Mouse (Mus musculus): ENCODE measurements around the gene Vgll4. TPM values are rescaled to one million over a fixed set of nuclear protein-coding genes. Genes with fewer than 3 reads are reported as not detected.

Vgll4 gene
- polyA plus RNA-seq, 1 experiment from 2014 or later, result 74.3 TPM

DNA sequence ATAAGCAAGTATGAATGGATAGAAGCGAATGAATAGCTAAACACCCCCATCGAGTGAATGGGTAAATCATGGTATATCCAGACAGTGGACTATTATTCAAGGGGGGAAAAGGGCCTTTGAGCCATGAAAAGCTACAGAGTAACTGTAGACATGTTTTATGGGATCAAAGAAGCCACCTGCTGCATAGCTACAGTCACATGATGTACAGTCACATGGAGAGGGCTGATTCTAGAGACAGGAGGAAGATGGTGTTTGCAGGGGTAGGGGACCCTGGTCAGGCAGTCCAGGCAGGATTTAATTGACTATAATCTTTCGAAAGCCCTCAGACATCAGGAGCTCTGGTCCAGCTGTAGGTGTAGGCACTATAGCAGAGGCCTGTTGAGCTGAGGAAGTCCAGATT, 133.4 kb downstream of the Vgll4 start:
- 78% methylated on average over 3 of the region's 3 CpGs for WGBS
- Histone ChIP-seq H3K4me1 (replicated peaks) (peaks cover 82% of the 10 kb centered on the region), H3K9ac (no peak overlapping the region), H3K36me3 (no peaks in the 10 kb centered on the region), H3K27ac (ENCODE audit: poor library complexity, severe bottlenecking) (0 out of 2 replicates have a peak overlapping the region, but pooled peaks have one; percentile 67), H3K4me2 (no peak overlapping the region), H3K27me3 (replicated peaks) (no peaks in the 10 kb centered on the region), H3K9me3 (replicated peaks) (0 out of 2 replicates have a peak, but pooled peaks cover 2% of the 10 kb centered on the region), H3K4me3 (no peak overlapping the region)
- no peak for ATAC-seq (ENCODE audit: insufficient number of reproducible peaks, low FRiP score)

DNA sequence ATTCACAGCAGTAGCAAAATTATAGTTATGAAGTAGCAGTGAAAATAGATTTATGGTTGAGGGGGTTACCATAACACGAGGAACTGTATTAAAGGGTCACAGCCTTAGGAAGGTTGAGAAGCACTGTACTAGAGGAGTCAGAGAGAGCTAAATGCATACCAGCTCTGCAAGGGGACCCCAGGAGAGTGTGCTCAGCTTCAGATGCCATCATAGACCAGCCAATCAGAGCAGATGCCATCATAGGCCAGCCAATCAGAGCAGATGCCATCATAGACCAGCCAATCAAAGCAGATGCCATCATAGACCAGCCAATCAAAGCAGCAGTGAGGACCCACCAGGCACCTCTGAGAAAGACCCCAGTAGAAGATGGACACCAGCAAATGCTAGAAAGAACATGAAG, 134.0 kb downstream of the Vgll4 start:
- Histone ChIP-seq H3K27ac (ENCODE audit: poor library complexity, severe bottlenecking) (no peak overlapping the region), H3K4me3 (no peak overlapping the region), H3K9ac (no peak overlapping the region), H3K36me3 (no peaks in the 10 kb centered on the region), H3K27me3 (replicated peaks) (no peaks in the 10 kb centered on the region), H3K9me3 (replicated peaks) (0 out of 2 replicates have a peak, but pooled peaks cover 2% of the 10 kb centered on the region), H3K4me1 (replicated peaks) (peaks cover 76% of the 10 kb centered on the region), H3K4me2 (no peak overlapping the region)
- WGBS, result 84% methylated on average over 1 of the region's 1 CpGs
- ATAC-seq (ENCODE audit: insufficient number of reproducible peaks, low FRiP score), result no peak

DNA sequence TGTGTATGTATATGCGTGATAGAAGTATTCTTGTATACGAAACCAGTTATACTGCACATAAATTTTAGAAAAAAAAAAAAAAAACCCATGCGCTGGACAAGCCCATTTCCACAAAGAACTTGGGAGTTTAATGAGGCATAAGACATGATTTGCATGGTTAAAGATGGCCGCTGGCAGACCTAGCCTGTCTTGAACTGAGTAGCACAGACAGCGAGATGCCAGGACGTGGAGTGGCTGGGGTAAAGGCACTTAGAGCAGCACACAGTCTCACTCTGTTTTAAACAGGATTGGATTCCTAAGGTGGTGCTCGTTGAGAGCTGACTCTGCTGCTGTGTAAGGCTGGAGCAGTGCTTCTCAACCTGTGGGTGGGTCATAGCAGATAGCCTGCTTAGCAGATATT, 134.4 kb downstream of the Vgll4 start:
- no peak for ATAC-seq (ENCODE audit: insufficient number of reproducible peaks, low FRiP score)
- no peak overlapping the region for H3K9ac ChIP-seq
- H3K27me3 ChIP-seq (replicated peaks), result no peaks in the 10 kb centered on the region
- WGBS, result 83% methylated on average over 7 of the region's 7 CpGs
- H3K4me1 ChIP-seq (replicated peaks), result peaks cover 72% of the 10 kb centered on the region
- no peak overlapping the region for H3K27ac ChIP-seq (ENCODE audit: poor library complexity, severe bottlenecking)
- H3K4me2 ChIP-seq, result no peak overlapping the region
- no peak overlapping the region for H3K4me3 ChIP-seq
- H3K36me3 ChIP-seq, result no peaks in the 10 kb centered on the region
- H3K9me3 ChIP-seq (replicated peaks), result 0 out of 2 replicates have a peak, but pooled peaks cover 2% of the 10 kb centered on the region

DNA sequence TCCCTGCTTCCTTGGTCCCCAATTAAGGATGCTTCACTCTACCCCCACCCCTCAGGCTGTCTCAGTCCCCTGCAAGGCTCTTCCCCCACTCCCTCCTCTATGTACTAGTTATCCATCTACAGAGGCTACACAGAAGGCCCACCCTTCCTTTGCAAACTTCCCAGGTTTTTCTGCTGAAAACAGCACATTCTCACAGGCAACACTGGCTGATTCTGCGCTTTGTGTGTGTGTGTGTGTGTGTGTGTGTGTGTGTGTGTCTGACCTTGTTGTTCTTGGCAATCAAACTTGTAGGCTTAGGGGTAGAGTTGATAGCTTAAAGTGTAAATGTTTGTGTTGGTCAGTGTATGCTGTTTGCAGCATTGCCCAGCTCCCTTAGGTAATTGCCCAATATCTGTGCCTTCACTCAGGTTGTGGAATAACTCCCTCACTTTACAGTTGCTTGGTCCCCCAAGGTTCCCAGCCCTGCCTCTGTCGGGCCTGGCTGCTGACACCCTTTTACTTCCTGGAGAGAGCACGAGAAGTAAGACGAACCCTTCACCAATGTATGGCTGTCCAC, 135.9 kb downstream of the Vgll4 start:
- peak overlapping the region; percentile 48 for H3K27ac ChIP-seq (ENCODE audit: poor library complexity, severe bottlenecking)
- ATAC-seq (ENCODE audit: insufficient number of reproducible peaks, low FRiP score), result peak; percentile 60
- H3K27me3 ChIP-seq (replicated peaks), result no peaks in the 10 kb centered on the region
- peaks cover 57% of the 10 kb centered on the region for H3K4me1 ChIP-seq (replicated peaks)
- no peaks in the 10 kb centered on the region for H3K36me3 ChIP-seq
- no peak overlapping the region for H3K9ac ChIP-seq
- 35% methylated on average over 4 of the region's 4 CpGs for WGBS
- no peak overlapping the region for H3K4me3 ChIP-seq
- no peak overlapping the region for H3K4me2 ChIP-seq
- 0 out of 2 replicates have a peak, but pooled peaks cover 2% of the 10 kb centered on the region for H3K9me3 ChIP-seq (replicated peaks)

DNA sequence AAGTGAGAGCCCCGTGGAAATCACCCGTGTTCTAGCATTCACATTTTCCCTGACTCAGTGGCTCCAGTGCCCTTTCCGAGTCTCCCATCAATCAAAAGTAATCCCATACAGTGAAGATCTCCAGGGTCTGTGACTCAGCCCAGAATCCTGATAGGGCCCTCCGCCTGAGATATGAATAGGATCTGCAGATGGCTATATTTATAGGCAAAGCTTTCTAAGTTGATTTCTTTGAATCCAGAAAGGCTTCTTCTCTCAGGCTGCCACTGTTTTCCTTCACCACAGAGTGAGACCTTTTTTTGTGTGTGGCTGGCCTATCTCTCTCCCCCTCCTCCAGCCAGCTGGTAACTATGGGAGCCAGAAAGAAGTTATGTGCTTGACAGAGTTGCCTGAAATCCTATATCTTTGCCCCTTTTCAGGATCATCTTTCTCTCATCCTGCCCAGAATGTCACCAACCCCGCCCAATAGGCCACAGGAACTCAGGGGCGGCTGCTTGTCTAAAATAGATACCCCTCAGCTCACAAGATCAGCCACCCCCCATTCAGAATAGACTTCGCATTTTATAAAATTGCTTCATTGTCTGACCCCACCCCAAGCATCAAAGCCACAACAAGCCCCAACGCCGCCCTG, 136.6 kb downstream of the Vgll4 start:
- no peak overlapping the region for H3K9ac ChIP-seq
- no peaks in the 10 kb centered on the region for H3K36me3 ChIP-seq
- no peaks in the 10 kb centered on the region for H3K9me3 ChIP-seq (replicated peaks)
- no peak overlapping the region for H3K4me2 ChIP-seq
- H3K4me3 ChIP-seq, result no peak overlapping the region
- no peaks in the 10 kb centered on the region for H3K27me3 ChIP-seq (replicated peaks)
- peaks cover 52% of the 10 kb centered on the region for H3K4me1 ChIP-seq (replicated peaks)
- peak overlapping the region; percentile 48 for H3K27ac ChIP-seq (ENCODE audit: poor library complexity, severe bottlenecking)
- WGBS, result 53% methylated on average over 9 of the region's 9 CpGs
- no peak for ATAC-seq (ENCODE audit: insufficient number of reproducible peaks, low FRiP score)

DNA sequence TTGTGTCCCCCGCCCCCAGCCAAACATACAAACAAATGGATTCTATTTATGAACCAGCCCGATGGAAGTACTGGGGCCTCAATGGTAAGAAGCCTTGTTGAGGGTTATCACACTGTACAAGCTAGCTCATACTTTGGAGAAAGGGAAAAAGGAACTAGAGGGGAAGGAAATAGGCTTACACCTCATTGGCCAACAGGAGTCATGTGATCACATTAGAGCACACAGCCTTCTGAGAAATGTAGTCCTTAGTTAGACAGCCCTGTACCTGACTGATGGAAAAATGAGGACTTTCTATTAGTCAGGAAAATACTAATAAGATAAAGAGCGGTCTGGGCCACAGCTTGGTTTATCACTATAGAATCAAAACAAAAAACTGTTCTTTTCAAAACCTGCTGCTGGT, 138.0 kb downstream of the Vgll4 start:
- Histone ChIP-seq H3K27me3 (replicated peaks) (no peaks in the 10 kb centered on the region), H3K27ac (ENCODE audit: poor library complexity, severe bottlenecking) (no peak overlapping the region; the same call in 1 of the 2 replicates), H3K36me3 (no peaks in the 10 kb centered on the region), H3K4me3 (no peak overlapping the region), H3K4me2 (no peak overlapping the region), H3K9me3 (replicated peaks) (no peaks in the 10 kb centered on the region), H3K9ac (no peak overlapping the region), H3K4me1 (replicated peaks) (peaks cover 42% of the 10 kb centered on the region)
- no peak for ATAC-seq (ENCODE audit: insufficient number of reproducible peaks, low FRiP score)
- WGBS, result 70% methylated on average over 3 of the region's 3 CpGs

DNA sequence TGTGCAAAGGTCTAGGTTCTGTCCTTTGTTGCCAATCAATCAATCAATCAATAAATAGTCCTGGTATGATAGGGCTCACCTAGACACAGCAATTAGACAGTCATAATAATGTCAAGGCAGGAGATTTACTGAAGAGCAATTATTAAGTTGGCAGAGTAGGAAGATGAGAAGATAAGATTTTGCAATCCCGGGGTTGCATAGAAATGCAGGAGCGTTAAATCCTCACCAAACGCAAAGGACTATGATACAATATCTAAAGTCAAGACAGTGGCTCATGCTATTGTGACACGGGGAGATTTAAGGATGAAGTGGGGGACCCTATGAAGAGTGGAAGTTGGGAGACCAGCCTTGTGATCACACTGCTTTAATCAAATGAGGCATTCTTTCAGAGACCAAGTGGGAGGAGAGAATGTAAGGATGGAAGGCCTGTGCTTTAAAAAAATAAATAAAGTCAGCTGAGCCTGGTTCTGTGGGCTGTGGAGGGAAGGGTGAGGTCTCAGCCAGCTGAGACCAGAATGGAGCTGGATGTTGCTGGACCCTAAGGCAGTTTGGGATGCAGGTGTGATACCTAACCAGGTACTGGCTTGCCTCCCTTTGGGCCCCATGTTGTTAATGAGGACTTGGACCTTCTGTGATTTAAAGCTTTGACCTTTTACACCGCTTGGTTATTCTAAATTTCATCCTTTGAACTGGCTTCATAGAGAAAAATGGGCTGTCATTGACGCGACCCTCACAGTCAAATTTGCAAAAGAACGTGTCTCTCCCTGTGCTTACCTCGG, 139.9 kb downstream of the Vgll4 start:
- H3K27me3 ChIP-seq (replicated peaks), result no peaks in the 10 kb centered on the region
- H3K4me3 ChIP-seq, result no peak overlapping the region
- H3K36me3 ChIP-seq, result no peaks in the 10 kb centered on the region
- H3K4me1 ChIP-seq (replicated peaks), result peaks cover 33% of the 10 kb centered on the region
- 86% methylated on average over 9 of the region's 9 CpGs for WGBS
- H3K9ac ChIP-seq, result no peak overlapping the region
- no peaks in the 10 kb centered on the region for H3K9me3 ChIP-seq (replicated peaks)
- H3K27ac ChIP-seq (ENCODE audit: poor library complexity, severe bottlenecking), result no peak overlapping the region
- H3K4me2 ChIP-seq, result no peak overlapping the region
- ATAC-seq (ENCODE audit: insufficient number of reproducible peaks, low FRiP score), result no peak

DNA sequence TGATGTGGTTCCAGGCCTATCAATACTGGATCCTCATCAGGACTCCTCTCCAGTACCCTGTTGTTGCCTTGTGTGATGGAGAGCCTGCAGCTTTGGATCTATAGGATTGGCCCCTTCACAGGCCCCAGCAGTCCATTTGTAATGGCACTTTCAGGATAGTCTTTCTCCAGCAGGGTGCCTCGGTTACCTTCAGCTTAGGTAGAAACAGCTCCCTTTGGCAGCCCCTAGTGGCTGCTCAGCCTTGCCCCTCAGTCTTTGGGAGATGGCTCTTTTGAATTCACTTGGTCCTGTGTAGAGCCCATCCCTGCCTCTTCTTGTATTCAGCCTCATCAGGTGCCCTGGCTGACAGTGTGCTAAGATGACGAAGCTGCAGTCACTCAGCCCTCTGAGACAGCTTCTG, 142.9 kb downstream of the Vgll4 start:
- Histone ChIP-seq H3K4me3 (no peak overlapping the region), H3K4me2 (no peak overlapping the region), H3K4me1 (replicated peaks) (peaks cover 16% of the 10 kb centered on the region), H3K36me3 (no peaks in the 10 kb centered on the region), H3K27ac (ENCODE audit: poor library complexity, severe bottlenecking) (no peak overlapping the region), H3K27me3 (replicated peaks) (no peaks in the 10 kb centered on the region), H3K9me3 (replicated peaks) (peaks cover 6% of the 10 kb centered on the region; the same call in 1 of the 2 replicates), H3K9ac (no peak overlapping the region)
- no peak for ATAC-seq (ENCODE audit: insufficient number of reproducible peaks, low FRiP score)
- 74% methylated on average over 2 of the region's 2 CpGs for WGBS

DNA sequence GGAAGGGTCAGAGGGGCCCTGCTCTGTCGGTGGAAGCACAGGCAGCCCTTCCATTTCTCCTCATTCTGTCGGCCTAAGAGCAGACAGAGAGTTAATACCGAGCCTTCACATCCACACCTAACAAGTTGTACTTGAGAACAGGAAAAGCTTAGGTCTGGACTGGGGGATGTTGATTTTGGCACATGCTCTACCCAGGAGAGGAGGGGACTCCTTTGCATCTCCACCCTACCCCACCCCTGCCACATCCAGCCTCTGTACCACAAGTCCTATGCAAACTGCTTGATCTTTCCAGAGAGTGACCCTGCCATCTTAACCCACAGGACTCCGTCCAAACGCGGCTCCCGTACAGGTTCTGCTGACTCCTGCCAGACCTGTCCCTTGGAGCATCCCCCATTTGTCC, 148.1 kb downstream of the Vgll4 start:
- no peaks in the 10 kb centered on the region for H3K36me3 ChIP-seq
- H3K27me3 ChIP-seq (replicated peaks), result no peaks in the 10 kb centered on the region; the same call in 1 of the 2 replicates
- WGBS, result 62% methylated on average over 7 of the region's 7 CpGs
- peak overlapping the region; percentile 69 for H3K27ac ChIP-seq (ENCODE audit: poor library complexity, severe bottlenecking)
- peaks cover 59% of the 10 kb centered on the region for H3K4me1 ChIP-seq (replicated peaks)
- peaks cover 6% of the 10 kb centered on the region; the same call in 1 of the 2 replicates for H3K9me3 ChIP-seq (replicated peaks)
- peak; percentile 52 for ATAC-seq (ENCODE audit: insufficient number of reproducible peaks, low FRiP score)
- H3K4me3 ChIP-seq, result no peak overlapping the region
- no peak overlapping the region for H3K9ac ChIP-seq
- no peak overlapping the region for H3K4me2 ChIP-seq

DNA sequence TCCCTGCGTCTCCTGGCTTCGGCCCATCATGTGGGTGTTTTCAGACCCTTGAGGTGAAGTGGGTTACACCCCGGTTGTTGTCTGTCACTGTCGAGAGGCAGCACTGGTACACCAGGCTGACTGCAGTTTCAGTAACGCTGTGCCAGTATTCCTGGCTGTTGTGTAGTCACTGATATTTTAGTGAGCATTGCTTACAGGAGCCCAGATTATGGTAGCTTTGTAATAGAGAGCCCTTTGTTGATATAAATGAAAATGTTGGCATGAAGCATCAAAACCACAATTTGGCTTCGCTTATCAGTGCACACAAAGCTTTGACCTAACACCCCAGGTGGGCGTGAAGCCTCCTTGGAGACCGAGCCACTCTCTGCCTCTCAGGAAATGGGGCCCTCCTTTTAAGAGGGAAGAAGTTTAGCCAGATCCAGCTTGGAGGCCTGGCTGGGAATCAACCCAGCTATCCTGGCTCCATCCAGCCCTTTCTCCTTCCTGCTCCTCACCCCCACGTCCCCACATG, 149.8 kb downstream of the Vgll4 start:
- Histone ChIP-seq H3K27ac (ENCODE audit: poor library complexity, severe bottlenecking) (peak overlapping the region; percentile 81), H3K4me2 (no peak overlapping the region), H3K9ac (no peak overlapping the region), H3K36me3 (no peaks in the 10 kb centered on the region), H3K27me3 (replicated peaks) (peaks cover 7% of the 10 kb centered on the region; the same call in 1 of the 2 replicates), H3K4me3 (no peak overlapping the region), H3K4me1 (replicated peaks) (peaks cover 60% of the 10 kb centered on the region), H3K9me3 (replicated peaks) (peaks cover 8% of the 10 kb centered on the region)
- ATAC-seq (ENCODE audit: insufficient number of reproducible peaks, low FRiP score), result no peak
- WGBS, result 47% methylated on average over 9 of the region's 9 CpGs

DNA sequence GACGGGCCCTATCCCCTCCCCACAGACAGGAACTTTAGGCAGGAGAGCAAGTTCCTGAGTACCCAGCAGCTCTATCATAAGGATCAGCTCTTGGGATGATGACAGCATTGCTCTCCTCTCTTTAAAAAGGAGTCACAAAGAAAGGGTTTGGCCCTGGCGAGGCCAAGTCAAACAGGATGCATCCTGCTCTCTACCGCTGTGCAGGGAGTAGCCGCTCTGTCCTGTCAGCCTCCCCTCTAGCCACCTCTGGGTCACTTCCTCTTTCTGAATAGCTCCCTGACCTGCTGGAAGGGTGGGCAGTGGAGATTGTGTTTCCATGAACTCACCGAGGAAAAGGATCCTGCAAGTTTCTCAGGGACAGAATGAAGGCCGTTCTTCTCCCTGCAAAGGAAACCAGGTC, 151.3 kb downstream of the Vgll4 start:
- H3K27ac ChIP-seq (ENCODE audit: poor library complexity, severe bottlenecking), result peak overlapping the region; percentile 81
- 43% methylated on average over 6 of the region's 6 CpGs for WGBS
- no peak overlapping the region for H3K4me3 ChIP-seq
- H3K36me3 ChIP-seq, result no peaks in the 10 kb centered on the region
- H3K4me2 ChIP-seq, result no peak overlapping the region
- H3K9me3 ChIP-seq (replicated peaks), result peaks cover 11% of the 10 kb centered on the region
- peak; percentile 77 for ATAC-seq (ENCODE audit: insufficient number of reproducible peaks, low FRiP score)
- H3K4me1 ChIP-seq (replicated peaks), result peaks cover 60% of the 10 kb centered on the region
- peaks cover 7% of the 10 kb centered on the region; the same call in 1 of the 2 replicates for H3K27me3 ChIP-seq (replicated peaks)
- H3K9ac ChIP-seq, result no peak overlapping the region

Measured in heart, embryonic 12.5 days (tissue).